Mouse (Mus musculus): ENCODE results near the gene Pgghg.

GRCm38 (mm10) chr7:140953800-140954732 is 12.9 kb downstream of the Pgghg start:
- TF ChIP-seq TAL1 (conservative IDR thresholded peaks at IDR 0.05; ENCODE audit: low read depth, low read length) (no peak), CTCF (IDR thresholded peaks at IDR 0.05; ENCODE audit: low read depth, low read length) (no peak), GATA2 (IDR thresholded peaks at IDR 0.05; ENCODE audit: borderline replicate concordance, low read depth, low read length) (no peak), GATA1 (IDR thresholded peaks at IDR 0.05; ENCODE audit: borderline replicate concordance, low read length) (no peak), POLR2AphosphoS5 (IDR thresholded peaks at IDR 0.05; ENCODE audit: insufficient replicate concordance, low read depth, low read length) (no peak)

Data from G1E (cell line).